Mouse (Mus musculus) myocyte (in vitro differentiated cells): ENCODE measurements around the gene Cpeb1.

Source experiments
- E2F4 ChIP-seq: IDR thresholded peaks from one replicate; pipeline ENCODE4 v1.6.1; 2011; ENCODE audit warnings: mild to moderate bottlenecking, control low read depth, moderate library complexity; ENCODE audit not compliant: insufficient read depth
- MYOD1 ChIP-seq, 3 experiments: IDR thresholded peaks; one replicate each; pipeline ENCODE4 v1.6.1; 2011; ENCODE audit warnings: control low read depth in 2 of 3, low read depth in 2 of 3, mild to moderate bottlenecking in 2 of 3, moderate library complexity in 1 of 3; ENCODE audit not compliant: insufficient read length in 2 of 3, control insufficient read depth in 1 of 3
- MYOG ChIP-seq, 3 experiments: IDR thresholded peaks; one replicate each; pipeline ENCODE4 v1.6.1; 2011; ENCODE audit warnings: control low read depth in 2 of 3, low read depth in 2 of 3, mild to moderate bottlenecking in 2 of 3; ENCODE audit not compliant: insufficient read length in 2 of 3, control insufficient read depth in 1 of 3, insufficient read depth in 1 of 3
- POLR2A ChIP-seq: IDR thresholded peaks from one replicate; pipeline ENCODE4 v1.6.1; 2011; ENCODE audit warnings: low read depth, mild to moderate bottlenecking, control low read depth, moderate library complexity; ENCODE audit not compliant: insufficient read length
- REST ChIP-seq: IDR thresholded peaks from one replicate; pipeline ENCODE4 v1.6.1; 2011; ENCODE audit warnings: mild to moderate bottlenecking, control low read depth, moderate library complexity; ENCODE audit not compliant: insufficient read depth, insufficient read length
- SRF ChIP-seq: IDR thresholded peaks from one replicate; pipeline ENCODE4 v1.6.1; 2011; ENCODE audit warnings: low read depth; ENCODE audit not compliant: control insufficient read depth, insufficient read length
- TCF12 ChIP-seq: IDR thresholded peaks from one replicate; pipeline ENCODE4 v1.6.1; 2011; ENCODE audit warnings: mild to moderate bottlenecking, control low read depth; ENCODE audit not compliant: poor library complexity, insufficient read depth, severe bottlenecking
- TCF3 ChIP-seq: IDR thresholded peaks from one replicate; pipeline ENCODE4 v1.6.1; 2011; ENCODE audit warnings: low read depth, control low read depth; ENCODE audit not compliant: insufficient read length
- USF1 ChIP-seq: IDR thresholded peaks from one replicate; pipeline ENCODE4 v1.6.1; 2011; ENCODE audit warnings: low read depth, mild to moderate bottlenecking, control low read depth, moderate library complexity

- TF ChIP-seq POLR2A: no peak
- no peak for TF ChIP-seq E2F4
- TF ChIP-seq SRF: no peak
- no peak for TF ChIP-seq USF1
- TF ChIP-seq MYOG (IDR thresholded peaks at IDR 0.05; ENCODE audit: control insufficient read depth in 1 of 3, insufficient read depth in 1 of 3, insufficient read length in 2 of 3, low read depth in 2 of 3): no peak
- TF ChIP-seq TCF12: no peak
- no peak for TF ChIP-seq MYOD1 (IDR thresholded peaks at IDR 0.05; ENCODE audit: control insufficient read depth in 1 of 3, insufficient read length in 2 of 3, low read depth in 2 of 3)
- no peak for TF ChIP-seq REST
- TF ChIP-seq TCF3: no peak
These were observed 98.9 kb downstream of the Cpeb1 start for GRCm38 (mm10) chr7:81356360-81356759.
